Mouse (Mus musculus): Measurements from ENCODE around the gene Dtx1.

- TF ChIP-seq POLR2A (IDR thresholded peaks at IDR 0.05; ENCODE audit: control insufficient read depth in 1 of 2, insufficient read depth in 1 of 2, low read depth in 1 of 2, low read length in 2 of 2, poor library complexity in 1 of 2), result no peak
- TF ChIP-seq CTCF (IDR thresholded peaks at IDR 0.05 in 2 of 3, conservative IDR thresholded peaks at IDR 0.05 in 1 of 3; ENCODE audit: control insufficient read depth in 1 of 3, insufficient read depth in 1 of 3, low read depth in 2 of 3, low read length in 3 of 3, poor library complexity in 1 of 3, severe bottlenecking in 1 of 3), result peak; percentile 81 to 94 (median 81)
- TF ChIP-seq MXI1 (IDR thresholded peaks at IDR 0.05; ENCODE audit: low read depth, low read length), result no peak
- TF ChIP-seq POLR2AphosphoS2 (IDR thresholded peaks at IDR 0.05; ENCODE audit: low read length), result no peak
- no peak for TF ChIP-seq MYC (IDR thresholded peaks at IDR 0.05; ENCODE audit: low read depth, low read length)
Measured at GRCm38 (mm10) chr5:120714314-120714713, 2.6 kb upstream of the Dtx1 start.

Data from MEL (cell line).